Mouse (Mus musculus): ENCODE data around the gene Spata33.
"Not testable (repeated sequence)": the region's sequence is repeated elsewhere in the genome, so short reads cannot be mapped to it uniquely, and the experiment has no call there.

GRCm38 (mm10) chr8:123257593-123257992, 45.0 kb downstream of the Spata33 start:
- not testable (repeated sequence) for TF ChIP-seq POLR2A (IDR thresholded peaks at IDR 0.05; ENCODE audit: extremely low read depth, insufficient read depth, low read length); CTCF (IDR thresholded peaks at IDR 0.05; ENCODE audit: low read depth, low read length)

Data from liver, adult 2 months (tissue).